Mouse (Mus musculus) heart, embryonic 16.5 days (tissue): ENCODE results near the gene Coro1c. TPM values are rescaled to one million over a fixed set of nuclear protein-coding genes. Genes with fewer than 3 reads are reported as not detected.

Experiments
- ATAC-seq: fragments of 200-750 bp; cut with Nextera tagmentation; replicated peaks from 2 replicates; pipeline ENCODE4 v1.8.0; 2017; ENCODE audit warnings: moderate number of reproducible peaks; ENCODE audit not compliant: insufficient read depth, low FRiP score; ENCODE audit errors: extremely low read depth
- H3K27ac ChIP-seq: fragments of 300-500 bp; sonication (generic); 2 replicates; pipeline ENCODE4 v1.5.1; 2014; ENCODE audit warnings: mild to moderate bottlenecking, low read length, control low read depth, moderate library complexity
- H3K27me3 ChIP-seq: fragments of 300-500 bp; sonication (generic); 2 replicates; pipeline ENCODE4 v1.6.1; 2014; ENCODE audit warnings: low read length, mixed read lengths; ENCODE audit not compliant: control insufficient read depth, insufficient read depth
- H3K36me3 ChIP-seq: fragments of 300-500 bp; sonication (generic); 2 replicates; pipeline ENCODE4 v1.6.1; 2014; ENCODE audit not compliant: control insufficient read depth, insufficient read depth
- H3K4me1 ChIP-seq: fragments of 300-500 bp; sonication (generic); 2 replicates; pipeline ENCODE4 v1.6.1; 2014; ENCODE audit warnings: low read length, mixed read lengths; ENCODE audit not compliant: control insufficient read depth, insufficient read depth
- H3K4me2 ChIP-seq: fragments of 300-500 bp; sonication (generic); 2 replicates; pipeline ENCODE4 v1.6.1; 2014; ENCODE audit warnings: low read depth, mild to moderate bottlenecking, control low read depth, low read length
- H3K4me3 ChIP-seq: fragments of 300-500 bp; sonication (generic); 2 replicates; pipeline ENCODE4 v1.5.1; 2014; ENCODE audit warnings: mild to moderate bottlenecking, control low read depth, low read length
- H3K9ac ChIP-seq: fragments of 300-500 bp; sonication (generic); 2 replicates; pipeline ENCODE4 v1.6.1; 2014; ENCODE audit warnings: low read length, control low read depth
- H3K9me3 ChIP-seq: fragments of 300-500 bp; sonication (generic); replicated peaks from 2 replicates; pipeline ENCODE4 v1.6.1; 2016; ENCODE audit warnings: low read length; ENCODE audit not compliant: control insufficient read depth
- WGBS: fragments of 180-500 bp; shearing (Covaris S2); extraction: QIAGEN DNeasy Blood & Tissue Kit; methylation state at CpG from one replicate; pipeline ENCODE4 v1.1.7; 2014; 5-methylcytosine and 5-hydroxymethylcytosine counted together
- polyA plus RNA-seq: library from polyadenylated mRNA; unstranded; fragments of >200 nt; fragmentation: Nextera tagmentation; extraction: Ambion mirVana; gene quantifications from 2 replicates; pipeline ENCODE4 v1.2.1, GENCODE M21; 2015

The Coro1c gene
- polyA plus RNA-seq, 1 experiment from 2014 or later: 85.9 TPM

DNA sequence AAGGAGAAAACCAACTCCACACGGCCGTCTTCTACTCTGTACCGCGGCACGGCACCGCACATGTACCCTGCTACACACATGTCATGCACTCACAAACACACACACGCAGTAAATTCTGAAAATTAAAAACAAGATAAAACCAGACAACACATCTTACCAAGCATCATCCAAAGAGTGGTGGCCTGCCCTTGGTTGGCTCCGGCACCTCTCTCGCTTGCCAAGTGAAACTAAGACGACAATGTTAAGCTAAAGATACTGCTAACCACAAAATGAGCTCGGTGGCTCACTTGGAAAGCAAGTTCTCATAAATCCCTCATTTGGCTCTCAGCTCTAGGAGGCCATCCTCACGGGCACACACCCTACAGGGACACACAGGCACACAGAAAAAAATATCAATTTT is 9.0 kb downstream of the Coro1c start:
- Histone ChIP-seq H3K27me3 (no peaks in the 10 kb centered on the region), H3K36me3 (no peaks in the 10 kb centered on the region), H3K9ac (no peak overlapping the region), H3K27ac (no peak overlapping the region), H3K9me3 (no peaks in the 10 kb centered on the region), H3K4me1 (peaks cover 35% of the 10 kb centered on the region), H3K4me2 (no peak overlapping the region), H3K4me3 (no peak overlapping the region)
- ATAC-seq: no peak
- 74% methylated on average over 12 of the region's 12 CpGs for WGBS

- ATAC-seq: no peak
- Histone ChIP-seq H3K36me3 (no peaks in the 10 kb centered on the region), H3K27ac (no peak overlapping the region), H3K9me3 (no peaks in the 10 kb centered on the region), H3K27me3 (no peaks in the 10 kb centered on the region), H3K4me2 (no peak overlapping the region), H3K9ac (peak overlapping the region; percentile 0; the same call in 1 of the 2 replicates), H3K4me3 (no peak overlapping the region), H3K4me1 (peaks cover 33% of the 10 kb centered on the region)
- WGBS: 48% methylated on average over 7 of the region's 7 CpGs
Observed at GRCm38 (mm10) chr5:113892005-113892404, 16.6 kb downstream of the Coro1c start.

DNA sequence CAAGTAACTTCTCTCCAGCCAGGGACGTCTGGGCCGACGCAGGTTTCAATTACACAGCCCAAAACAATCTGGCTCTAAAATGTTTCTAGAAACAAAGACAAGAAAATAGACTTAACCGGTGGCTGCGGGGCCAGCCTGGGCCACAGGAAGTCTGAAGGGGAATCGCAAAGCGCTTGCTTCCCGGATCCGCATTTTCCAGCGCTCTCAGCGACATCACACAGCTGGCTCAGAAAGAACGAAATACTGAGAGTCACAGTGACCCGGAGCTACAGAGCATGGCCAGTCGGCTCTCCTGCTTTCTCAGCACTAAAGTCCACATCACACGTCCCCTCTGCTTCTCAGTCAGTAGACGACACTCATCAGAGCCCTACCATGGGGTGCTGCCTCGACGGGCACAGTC is 17.7 kb downstream of the Coro1c start:
- H3K9ac ChIP-seq: no peak overlapping the region
- 0 out of 2 replicates have a peak overlapping the region, but pooled peaks have one; percentile 3 for H3K4me2 ChIP-seq
- no peaks in the 10 kb centered on the region for H3K36me3 ChIP-seq
- H3K4me3 ChIP-seq: no peak overlapping the region
- peak overlapping the region; percentile 8 for H3K27ac ChIP-seq
- no peaks in the 10 kb centered on the region for H3K9me3 ChIP-seq
- WGBS: 70% methylated on average over 18 of the region's 18 CpGs
- no peaks in the 10 kb centered on the region for H3K27me3 ChIP-seq
- ATAC-seq: no peak
- peaks cover 32% of the 10 kb centered on the region for H3K4me1 ChIP-seq

GRCm38 (mm10) chr5:113889912-113890311 is 18.6 kb downstream of the Coro1c start:
- ATAC-seq: no peak
- H3K4me3 ChIP-seq: no peak overlapping the region
- peak overlapping the region; percentile 85 for H3K27ac ChIP-seq
- H3K9ac ChIP-seq: no peak overlapping the region
- WGBS: 16% methylated on average over 4 of the region's 4 CpGs
- peak overlapping the region; percentile 44; the same call in 1 of the 2 replicates for H3K4me2 ChIP-seq
- no peaks in the 10 kb centered on the region for H3K36me3 ChIP-seq
- H3K9me3 ChIP-seq: no peaks in the 10 kb centered on the region
- H3K27me3 ChIP-seq: no peaks in the 10 kb centered on the region
- peaks cover 32% of the 10 kb centered on the region for H3K4me1 ChIP-seq

GRCm38 (mm10) chr5:113889181-113889906 is 19.2 kb downstream of the Coro1c start:
- Histone ChIP-seq H3K27me3 (no peaks in the 10 kb centered on the region), H3K9me3 (no peaks in the 10 kb centered on the region), H3K9ac (peak overlapping the region; percentile 32; the same call in 1 of the 2 replicates), H3K4me1 (peaks cover 33% of the 10 kb centered on the region), H3K36me3 (no peaks in the 10 kb centered on the region), H3K27ac (peak overlapping the region; percentile 85), H3K4me2 (peak overlapping the region; percentile 44), H3K4me3 (no peak overlapping the region)
- peak; percentile 74 for ATAC-seq
- 13% methylated on average over 19 of the region's 19 CpGs for whole genome bisulfite sequencing

GRCm38 (mm10) chr5:113888186-113888795 is 20.3 kb downstream of the Coro1c start:
- Histone ChIP-seq H3K27ac (peak overlapping the region; percentile 85), H3K9ac (peak overlapping the region; percentile 5; the same call in 1 of the 2 replicates), H3K4me3 (no peak overlapping the region), H3K27me3 (no peaks in the 10 kb centered on the region), H3K36me3 (no peaks in the 10 kb centered on the region), H3K9me3 (no peaks in the 10 kb centered on the region), H3K4me2 (peak overlapping the region; percentile 44; the same call in 1 of the 2 replicates), H3K4me1 (peaks cover 40% of the 10 kb centered on the region)
- WGBS: 87% methylated on average over 5 of the region's 5 CpGs
- ATAC-seq: no peak

GRCm38 (mm10) chr5:113887132-113887531 is 21.4 kb downstream of the Coro1c start:
- Histone ChIP-seq H3K9ac (no peak overlapping the region), H3K27me3 (no peaks in the 10 kb centered on the region), H3K4me2 (no peak overlapping the region), H3K27ac (no peak overlapping the region), H3K9me3 (no peaks in the 10 kb centered on the region), H3K36me3 (no peaks in the 10 kb centered on the region), H3K4me3 (no peak overlapping the region), H3K4me1 (peaks cover 49% of the 10 kb centered on the region)
- no peak for ATAC-seq
- 33% methylated on average over 11 of the region's 11 CpGs for WGBS

DNA sequence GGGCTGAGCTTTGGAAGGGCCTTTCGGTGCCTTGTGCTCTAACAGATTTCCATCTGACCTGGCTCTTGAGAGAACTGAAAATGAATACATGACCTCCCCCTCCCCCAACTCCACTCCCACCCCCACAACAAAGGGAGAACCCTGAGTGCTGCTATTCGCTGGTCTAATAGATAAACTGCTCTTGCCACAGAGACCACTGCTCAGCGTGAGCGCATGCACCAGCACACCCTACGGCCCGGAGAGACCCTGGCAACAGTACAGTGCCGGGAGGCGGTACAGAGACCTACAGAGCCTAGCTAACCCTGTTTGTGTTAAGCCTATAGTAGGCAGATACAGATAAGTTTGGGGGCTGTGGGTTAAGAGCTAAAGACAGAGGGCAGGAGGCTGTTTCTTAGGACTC is 22.9 kb downstream of the Coro1c start:
- Histone ChIP-seq H3K4me1 (peaks cover 43% of the 10 kb centered on the region), H3K9me3 (no peaks in the 10 kb centered on the region), H3K36me3 (peaks cover 10% of the 10 kb centered on the region), H3K9ac (no peak overlapping the region; the same call in 1 of the 2 replicates), H3K27ac (no peak overlapping the region), H3K27me3 (no peaks in the 10 kb centered on the region), H3K4me2 (no peak overlapping the region), H3K4me3 (no peak overlapping the region)
- WGBS: 58% methylated on average over 8 of the region's 8 CpGs
- no peak for ATAC-seq

GRCm38 (mm10) chr5:113884750-113885149 is 23.8 kb downstream of the Coro1c start:
- H3K27ac ChIP-seq: no peak overlapping the region
- no peak overlapping the region for H3K4me2 ChIP-seq
- H3K4me3 ChIP-seq: no peak overlapping the region
- 81% methylated on average over 7 of the region's 7 CpGs for WGBS
- no peaks in the 10 kb centered on the region for H3K9me3 ChIP-seq
- H3K9ac ChIP-seq: no peak overlapping the region
- no peaks in the 10 kb centered on the region for H3K27me3 ChIP-seq
- ATAC-seq: no peak
- peaks cover 38% of the 10 kb centered on the region for H3K4me1 ChIP-seq
- peaks cover 13% of the 10 kb centered on the region for H3K36me3 ChIP-seq
